Mouse (Mus musculus) embryonic facial prominence, embryonic 15.5 days (tissue): Measurements from ENCODE around the gene Trip4. TPM values are rescaled to one million over a fixed set of nuclear protein-coding genes. Genes with fewer than 3 reads are reported as not detected.

Source experiments
- ATAC-seq: fragments of 200-750 bp; cut with Nextera tagmentation; 2 replicates; pipeline ENCODE4 v1.8.0; 2017; ENCODE audit warnings: low read depth, moderate TSS enrichment; ENCODE audit not compliant: insufficient number of reproducible peaks, low FRiP score, low TSS enrichment
- H3K27ac ChIP-seq: fragments of 300-500 bp; sonication (generic); replicated peaks from 2 replicates; pipeline ENCODE4 v1.5.1; 2015; ENCODE audit warnings: mild to moderate bottlenecking, inconsistent platforms
- H3K27me3 ChIP-seq: fragments of 300-500 bp; sonication (generic); 2 replicates; pipeline ENCODE4 v1.6.1; 2015; ENCODE audit warnings: inconsistent platforms
- H3K36me3 ChIP-seq: fragments of 300-500 bp; sonication (generic); 2 replicates; pipeline ENCODE4 v1.6.1; 2015; ENCODE audit warnings: mild to moderate bottlenecking, inconsistent platforms
- H3K4me1 ChIP-seq: fragments of 300-500 bp; sonication (generic); 2 replicates; pipeline ENCODE4 v1.6.1; 2015; ENCODE audit warnings: inconsistent platforms
- H3K4me2 ChIP-seq: fragments of 300-500 bp; sonication (generic); replicated peaks from 2 replicates; pipeline ENCODE4 v1.6.1; 2015; ENCODE audit warnings: mild to moderate bottlenecking, inconsistent platforms
- H3K4me3 ChIP-seq: fragments of 300-500 bp; sonication (generic); replicated peaks from 2 replicates; pipeline ENCODE4 v1.5.1; 2015; ENCODE audit warnings: mild to moderate bottlenecking, inconsistent platforms
- H3K9ac ChIP-seq: fragments of 300-500 bp; sonication (generic); 2 replicates; pipeline ENCODE4 v1.6.1; 2015; ENCODE audit warnings: inconsistent platforms
- H3K9me3 ChIP-seq: fragments of 300-500 bp; sonication (generic); replicated peaks from 2 replicates; pipeline ENCODE4 v1.6.1; 2016; ENCODE audit warnings: inconsistent platforms
- WGBS: fragments of 180-500 bp; shearing (Covaris S2); methylation state at CpG from one replicate; pipeline ENCODE4 v1.1.7; 2015; 5-methylcytosine and 5-hydroxymethylcytosine counted together
- polyA plus RNA-seq: library from polyadenylated mRNA; unstranded; fragments of >200 nt; fragmentation: Nextera tagmentation; extraction: Ambion mirVana; gene quantifications from 2 replicates; pipeline ENCODE4 v1.2.1, GENCODE M21; 2015

Gene Trip4
- polyA plus RNA-seq, 1 experiment from 2014 or later: 38.1 TPM

- Histone ChIP-seq H3K9me3 (no peaks in the 10 kb centered on the region), H3K27ac (no peak overlapping the region), H3K27me3 (no peaks in the 10 kb centered on the region), H3K4me3 (no peak overlapping the region), H3K4me1 (peaks cover 2% of the 10 kb centered on the region; the same call in 1 of the 2 replicates), H3K36me3 (peaks cover 16% of the 10 kb centered on the region), H3K9ac (no peak overlapping the region), H3K4me2 (no peak overlapping the region)
- no peak for ATAC-seq
These were observed 75.0 kb downstream of the Trip4 start for GRCm38 (mm10) chr9:65833640-65834039.

GRCm38 (mm10) chr9:65833230-65833629 lies 75.4 kb downstream of the Trip4 start:
- Histone ChIP-seq H3K9ac (no peak overlapping the region), H3K4me3 (no peak overlapping the region), H3K9me3 (no peaks in the 10 kb centered on the region), H3K4me2 (no peak overlapping the region), H3K27me3 (no peaks in the 10 kb centered on the region), H3K27ac (no peak overlapping the region), H3K36me3 (peaks cover 12% of the 10 kb centered on the region), H3K4me1 (peaks cover 6% of the 10 kb centered on the region)
- 69% methylated on average over 2 of the region's 2 CpGs for WGBS
- ATAC-seq: no peak

GRCm38 (mm10) chr9:65832041-65832440 lies 76.6 kb downstream of the Trip4 start:
- H3K4me3 ChIP-seq: no peak overlapping the region
- H3K27me3 ChIP-seq: no peaks in the 10 kb centered on the region
- H3K36me3 ChIP-seq: peaks cover 4% of the 10 kb centered on the region
- ATAC-seq: no peak
- no peaks in the 10 kb centered on the region for H3K9me3 ChIP-seq
- 61% methylated on average over 2 of the region's 2 CpGs for WGBS
- no peak overlapping the region for H3K27ac ChIP-seq
- peaks cover 9% of the 10 kb centered on the region for H3K4me1 ChIP-seq
- H3K9ac ChIP-seq: no peak overlapping the region
- no peak overlapping the region for H3K4me2 ChIP-seq

GRCm38 (mm10) chr9:65831164-65831563 lies 77.4 kb downstream of the Trip4 start:
- H3K9me3 ChIP-seq: no peaks in the 10 kb centered on the region
- 72% methylated on average over 4 of the region's 4 CpGs for WGBS
- H3K27me3 ChIP-seq: no peaks in the 10 kb centered on the region
- no peak overlapping the region for H3K4me3 ChIP-seq
- ATAC-seq: no peak
- H3K9ac ChIP-seq: no peak overlapping the region
- H3K36me3 ChIP-seq: peaks cover 4% of the 10 kb centered on the region
- no peak overlapping the region for H3K27ac ChIP-seq
- H3K4me1 ChIP-seq: peaks cover 13% of the 10 kb centered on the region
- no peak overlapping the region for H3K4me2 ChIP-seq

- no peaks in the 10 kb centered on the region for H3K9me3 ChIP-seq
- no peak overlapping the region for H3K4me2 ChIP-seq
- no peaks in the 10 kb centered on the region for H3K27me3 ChIP-seq
- H3K4me1 ChIP-seq: peaks cover 21% of the 10 kb centered on the region
- no peak for ATAC-seq
- H3K27ac ChIP-seq: no peak overlapping the region
- H3K9ac ChIP-seq: no peak overlapping the region
- WGBS: 69% methylated on average over 4 of the region's 4 CpGs
- no peak overlapping the region for H3K4me3 ChIP-seq
- H3K36me3 ChIP-seq: peaks cover 4% of the 10 kb centered on the region
These were observed 78.3 kb downstream of the Trip4 start for GRCm38 (mm10) chr9:65830255-65830654.

- H3K27ac ChIP-seq: no peak overlapping the region
- H3K4me1 ChIP-seq: peaks cover 28% of the 10 kb centered on the region
- WGBS: 84% methylated on average over 1 of the region's 2 CpGs
- no peak overlapping the region for H3K4me3 ChIP-seq
- H3K36me3 ChIP-seq: no peaks in the 10 kb centered on the region
- H3K9me3 ChIP-seq: no peaks in the 10 kb centered on the region
- ATAC-seq: no peak
- H3K4me2 ChIP-seq: no peak overlapping the region
- no peaks in the 10 kb centered on the region for H3K27me3 ChIP-seq
- no peak overlapping the region for H3K9ac ChIP-seq
These were observed 79.2 kb downstream of the Trip4 start for GRCm38 (mm10) chr9:65829410-65829809.

- Histone ChIP-seq H3K4me2 (peak overlapping the region; percentile 65), H3K9me3 (no peaks in the 10 kb centered on the region), H3K27ac (no peak overlapping the region), H3K4me1 (peaks cover 36% of the 10 kb centered on the region), H3K4me3 (peak overlapping the region; percentile 86), H3K36me3 (no peaks in the 10 kb centered on the region), H3K27me3 (no peaks in the 10 kb centered on the region), H3K9ac (0 out of 2 replicates have a peak overlapping the region, but pooled peaks have one; percentile 82)
- WGBS: 27% methylated on average over 3 of the region's 3 CpGs
- ATAC-seq: no peak
These were observed 80.1 kb downstream of the Trip4 start for GRCm38 (mm10) chr9:65828511-65828910.

GRCm38 (mm10) chr9:65828016-65828403 lies 80.6 kb downstream of the Trip4 start:
- Histone ChIP-seq H3K4me3 (peak overlapping the region; percentile 86), H3K27ac (peak overlapping the region; percentile 98), H3K36me3 (no peaks in the 10 kb centered on the region), H3K4me2 (peak overlapping the region; percentile 65), H3K4me1 (peaks cover 38% of the 10 kb centered on the region), H3K27me3 (no peaks in the 10 kb centered on the region), H3K9me3 (no peaks in the 10 kb centered on the region), H3K9ac (peak overlapping the region; percentile 82)
- ATAC-seq: no peak
- WGBS: 0% methylated on average over 13 of the region's 13 CpGs

GRCm38 (mm10) chr9:65827344-65828015 lies 81.1 kb downstream of the Trip4 start, which contains the start of gene Zfp609:
Gene Zfp609, minus strand, starts transcription at chr9:65827564.
- Histone ChIP-seq H3K4me1 (peaks cover 38% of the 10 kb centered on the region), H3K9ac (peak within 1 kb of the TSS; percentile 82), H3K4me2 (peak within 1 kb of the TSS; percentile 65), H3K27ac (peak within 1 kb of the TSS; percentile 98), H3K4me3 (peak within 1 kb of the TSS; percentile 86), H3K27me3 (no peaks in the 10 kb centered on the region), H3K9me3 (no peaks in the 10 kb centered on the region), H3K36me3 (no peaks in the 10 kb centered on the region)
- ATAC-seq: peak; percentile 89
- under 1% methylated on average over 71 of the region's 76 CpGs for WGBS

GRCm38 (mm10) chr9:65826588-65827343 lies 81.8 kb downstream of the Trip4 start:
- peak overlapping the region; percentile 86 for H3K4me3 ChIP-seq
- H3K9me3 ChIP-seq: no peaks in the 10 kb centered on the region
- ATAC-seq: peak; percentile 55
- peak overlapping the region; percentile 98 for H3K27ac ChIP-seq
- peak overlapping the region; percentile 65 for H3K4me2 ChIP-seq
- H3K4me1 ChIP-seq: peaks cover 38% of the 10 kb centered on the region
- no peaks in the 10 kb centered on the region for H3K27me3 ChIP-seq
- WGBS: under 1% methylated on average over 26 of the region's 31 CpGs
- no peaks in the 10 kb centered on the region for H3K36me3 ChIP-seq
- H3K9ac ChIP-seq: peak overlapping the region; percentile 82

GRCm38 (mm10) chr9:65826226-65826587 lies 82.4 kb downstream of the Trip4 start:
- Histone ChIP-seq H3K9me3 (no peaks in the 10 kb centered on the region), H3K4me2 (peak overlapping the region; percentile 65), H3K27ac (peak overlapping the region; percentile 98), H3K4me1 (peaks cover 38% of the 10 kb centered on the region), H3K27me3 (no peaks in the 10 kb centered on the region), H3K9ac (peak overlapping the region; percentile 82), H3K4me3 (peak overlapping the region; percentile 86), H3K36me3 (no peaks in the 10 kb centered on the region)
- no peak for ATAC-seq
- WGBS: under 1% methylated on average over 4 of the region's 4 CpGs
